1 mouse cellular context compared by ENCODE assay signal in genomic region chr6:85936508-85937465, GRCm38 (mm10).
TF ChIP-seq lines count a peak whose summit lies in the region.

No protein-coding gene starts in this region.

TF ChIP-seq in MEL, 35 proteins besides CTCF, POLR2A, EP300 and RAD21 (continued from another document):
- TF ChIP-seq MYC (IDR thresholded peaks at IDR 0.05; ENCODE audit: low read depth, low read length), result peak; percentile 56; the same call in 1 of the 2 replicates
- peak; percentile 72; the same call in 1 of the 2 replicates for TF ChIP-seq TBP (IDR thresholded peaks at IDR 0.05; ENCODE audit: low read depth, low read length)
